Mouse (Mus musculus): Measurements from ENCODE around the gene AL731706.1.

The AL731706.1 gene

GRCm38 (mm10) chr2:136834715-136835075, 56.5 kb downstream of the AL731706.1 start:
- DNase-seq (ENCODE audit: low spot score) = no peak

DNA sequence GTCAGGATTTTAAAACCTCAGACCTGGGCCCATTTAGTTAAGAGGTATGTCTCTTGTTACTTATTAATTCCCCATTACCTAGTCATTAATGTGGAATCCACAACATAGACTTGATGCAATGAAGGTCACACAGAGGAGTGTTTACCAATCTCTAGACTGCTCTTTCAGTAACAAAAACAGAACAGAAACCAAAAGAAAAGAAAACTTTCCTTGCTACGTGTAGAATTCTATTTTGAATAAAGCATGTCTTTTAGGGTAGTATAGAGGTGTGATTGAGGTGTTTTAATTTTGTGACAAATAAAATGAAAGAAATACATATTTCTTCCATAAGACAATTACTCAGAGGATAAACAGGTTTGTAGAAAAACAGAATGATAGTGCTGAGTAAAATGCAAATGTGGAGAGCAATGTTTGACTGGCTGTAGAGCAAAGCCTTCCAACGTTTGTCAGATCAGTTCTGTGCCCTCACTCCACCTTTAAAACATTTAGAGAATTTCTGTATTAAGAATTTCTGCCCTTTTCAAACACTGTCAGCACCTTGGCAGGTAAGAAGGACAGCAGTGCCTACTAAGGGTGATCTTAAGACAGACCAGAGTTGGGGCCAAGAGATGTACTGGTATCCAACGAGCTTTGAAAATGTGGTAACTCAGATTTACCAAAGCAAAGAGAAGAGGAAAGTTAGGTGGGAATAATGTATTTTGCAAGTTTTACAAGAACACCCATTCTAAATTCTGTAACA, 57.0 kb downstream of the AL731706.1 start:
- no peak for DNase-seq (ENCODE audit: low spot score)

GRCm38 (mm10) chr2:136832936-136833335, 58.3 kb downstream of the AL731706.1 start:
- DNase-seq (ENCODE audit: low spot score) = no peak

Data from testis, postnatal 14 days (tissue).